Mouse (Mus musculus) erythroblast, embryonic 14.5 days (primary cell): ENCODE data around the gene Klhl29. TPM values are rescaled to one million over a fixed set of nuclear protein-coding genes. Genes with fewer than 3 reads are reported as not detected.

Experiments
- H3K27me3 ChIP-seq: 2 replicates; pipeline ENCODE4 v1.6.1; 2012; ENCODE audit warnings: inconsistent platforms; ENCODE audit not compliant: control insufficient read depth
- H3K36me3 ChIP-seq: 2 replicates; pipeline ENCODE4 v1.6.1; 2012; ENCODE audit warnings: mild to moderate bottlenecking, inconsistent platforms; ENCODE audit not compliant: control insufficient read depth
- H3K4me1 ChIP-seq: 2 replicates; pipeline ENCODE4 v1.6.1; 2012; ENCODE audit warnings: inconsistent platforms; ENCODE audit not compliant: control insufficient read depth
- H3K4me3 ChIP-seq: replicated peaks from 2 replicates; pipeline ENCODE3; 2012; ENCODE audit warnings: moderate library complexity, mild to moderate bottlenecking, inconsistent platforms
- H3K9me3 ChIP-seq: 2 replicates; pipeline ENCODE4 v1.6.1; 2012; ENCODE audit warnings: low read length, inconsistent platforms, mixed read lengths; ENCODE audit not compliant: control insufficient read depth
- GATA1 ChIP-seq: IDR thresholded peaks from 2 replicates; pipeline ENCODE4 v1.6.1; 2012; ENCODE audit warnings: low read length, inconsistent platforms, mixed read lengths
- TAL1 ChIP-seq: IDR thresholded peaks from 3 replicates; pipeline ENCODE4 v1.6.1; 2012; ENCODE audit warnings: low read length, inconsistent platforms, mixed read lengths
- polyA plus RNA-seq: library from polyadenylated mRNA; stranded (reverse); fragments of >175 nt; gene quantifications from 2 replicates; pipeline ENCODE4 v1.2.3, GENCODE M21; 2012

The Klhl29 gene
- polyA plus RNA-seq, 1 experiment, result not detected

- no peak overlapping the region for H3K4me3 ChIP-seq
- H3K9me3 ChIP-seq, result no peaks in the 10 kb centered on the region
- H3K4me1 ChIP-seq, result no peaks in the 10 kb centered on the region
- no peaks in the 10 kb centered on the region for H3K27me3 ChIP-seq
- TF ChIP-seq TAL1 (no peak), GATA1 (no peak)
- no peaks in the 10 kb centered on the region for H3K36me3 ChIP-seq
These were observed 59.4 kb downstream of the Klhl29 start for GRCm38 (mm10) chr12:5316029-5316567.

- no peaks in the 10 kb centered on the region for H3K36me3 ChIP-seq
- H3K27me3 ChIP-seq, result no peaks in the 10 kb centered on the region
- no peaks in the 10 kb centered on the region for H3K4me1 ChIP-seq
- no peak for TF ChIP-seq GATA1
- no peak for TF ChIP-seq TAL1
- H3K9me3 ChIP-seq, result no peaks in the 10 kb centered on the region
- no peak overlapping the region for H3K4me3 ChIP-seq
These were observed 67.6 kb downstream of the Klhl29 start for GRCm38 (mm10) chr12:5307923-5308322.

GRCm38 (mm10) chr12:5305466-5305865 lies 70.0 kb downstream of the Klhl29 start:
- Histone ChIP-seq H3K36me3 (no peaks in the 10 kb centered on the region), H3K4me3 (no peak overlapping the region), H3K4me1 (no peaks in the 10 kb centered on the region), H3K9me3 (no peaks in the 10 kb centered on the region), H3K27me3 (no peaks in the 10 kb centered on the region)
- TF ChIP-seq TAL1 (no peak), GATA1 (no peak)

- H3K4me3 ChIP-seq, result no peak overlapping the region
- no peak for TF ChIP-seq GATA1
- TF ChIP-seq TAL1, result no peak
- H3K27me3 ChIP-seq, result no peaks in the 10 kb centered on the region
- no peaks in the 10 kb centered on the region for H3K36me3 ChIP-seq
- H3K9me3 ChIP-seq, result no peaks in the 10 kb centered on the region
- no peaks in the 10 kb centered on the region for H3K4me1 ChIP-seq
These were observed 71.6 kb downstream of the Klhl29 start for GRCm38 (mm10) chr12:5303912-5304311.

- Histone ChIP-seq H3K4me1 (no peaks in the 10 kb centered on the region), H3K9me3 (no peaks in the 10 kb centered on the region), H3K4me3 (no peak overlapping the region), H3K36me3 (no peaks in the 10 kb centered on the region), H3K27me3 (no peaks in the 10 kb centered on the region)
- no peak for TF ChIP-seq TAL1
- no peak for TF ChIP-seq GATA1
These were observed 72.4 kb downstream of the Klhl29 start for GRCm38 (mm10) chr12:5303100-5303499.

GRCm38 (mm10) chr12:5301841-5302240 lies 73.6 kb downstream of the Klhl29 start:
- H3K4me3 ChIP-seq, result no peak overlapping the region
- H3K4me1 ChIP-seq, result no peaks in the 10 kb centered on the region
- no peaks in the 10 kb centered on the region for H3K36me3 ChIP-seq
- no peaks in the 10 kb centered on the region for H3K9me3 ChIP-seq
- TF ChIP-seq TAL1, result no peak
- TF ChIP-seq GATA1, result no peak
- no peaks in the 10 kb centered on the region for H3K27me3 ChIP-seq

- Histone ChIP-seq H3K4me3 (no peak overlapping the region), H3K9me3 (no peaks in the 10 kb centered on the region), H3K36me3 (no peaks in the 10 kb centered on the region), H3K27me3 (no peaks in the 10 kb centered on the region), H3K4me1 (no peaks in the 10 kb centered on the region)
- no peak for TF ChIP-seq TAL1
- TF ChIP-seq GATA1, result no peak
These were observed 79.1 kb downstream of the Klhl29 start for GRCm38 (mm10) chr12:5296422-5296821.

- H3K4me1 ChIP-seq, result no peaks in the 10 kb centered on the region
- no peaks in the 10 kb centered on the region for H3K36me3 ChIP-seq
- H3K4me3 ChIP-seq, result no peak overlapping the region
- H3K9me3 ChIP-seq, result no peaks in the 10 kb centered on the region
- H3K27me3 ChIP-seq, result no peaks in the 10 kb centered on the region
- TF ChIP-seq TAL1, result no peak
- no peak for TF ChIP-seq GATA1
These were observed 83.2 kb downstream of the Klhl29 start for GRCm38 (mm10) chr12:5292316-5292715.

- no peaks in the 10 kb centered on the region for H3K36me3 ChIP-seq
- TF ChIP-seq TAL1 (no peak), GATA1 (no peak)
- no peaks in the 10 kb centered on the region for H3K9me3 ChIP-seq
- no peak overlapping the region for H3K4me3 ChIP-seq
- no peaks in the 10 kb centered on the region for H3K4me1 ChIP-seq
- H3K27me3 ChIP-seq, result no peaks in the 10 kb centered on the region
These were observed 89.9 kb downstream of the Klhl29 start for GRCm38 (mm10) chr12:5285579-5285978.

- no peak overlapping the region for H3K4me3 ChIP-seq
- H3K9me3 ChIP-seq, result no peaks in the 10 kb centered on the region
- H3K27me3 ChIP-seq, result no peaks in the 10 kb centered on the region
- H3K36me3 ChIP-seq, result no peaks in the 10 kb centered on the region
- no peaks in the 10 kb centered on the region for H3K4me1 ChIP-seq
- TF ChIP-seq GATA1 (no peak), TAL1 (no peak)
These were observed 90.5 kb downstream of the Klhl29 start for GRCm38 (mm10) chr12:5284961-5285360.
